Mouse (Mus musculus) adrenal gland, postnatal 14 days (tissue): ENCODE measurements at regions not wholly inside any gene's neighbourhood (a gene's known extent, or its start where the extent isn't known, plus 50 kb on each side); places are given as distances from the start of the nearest gene placed in this dataset.

Source experiments
- DNase-seq: peaks from one replicate; pipeline ENCODE4 v3.0.0; 2021; ENCODE audit warnings: mixed read lengths

DNA sequence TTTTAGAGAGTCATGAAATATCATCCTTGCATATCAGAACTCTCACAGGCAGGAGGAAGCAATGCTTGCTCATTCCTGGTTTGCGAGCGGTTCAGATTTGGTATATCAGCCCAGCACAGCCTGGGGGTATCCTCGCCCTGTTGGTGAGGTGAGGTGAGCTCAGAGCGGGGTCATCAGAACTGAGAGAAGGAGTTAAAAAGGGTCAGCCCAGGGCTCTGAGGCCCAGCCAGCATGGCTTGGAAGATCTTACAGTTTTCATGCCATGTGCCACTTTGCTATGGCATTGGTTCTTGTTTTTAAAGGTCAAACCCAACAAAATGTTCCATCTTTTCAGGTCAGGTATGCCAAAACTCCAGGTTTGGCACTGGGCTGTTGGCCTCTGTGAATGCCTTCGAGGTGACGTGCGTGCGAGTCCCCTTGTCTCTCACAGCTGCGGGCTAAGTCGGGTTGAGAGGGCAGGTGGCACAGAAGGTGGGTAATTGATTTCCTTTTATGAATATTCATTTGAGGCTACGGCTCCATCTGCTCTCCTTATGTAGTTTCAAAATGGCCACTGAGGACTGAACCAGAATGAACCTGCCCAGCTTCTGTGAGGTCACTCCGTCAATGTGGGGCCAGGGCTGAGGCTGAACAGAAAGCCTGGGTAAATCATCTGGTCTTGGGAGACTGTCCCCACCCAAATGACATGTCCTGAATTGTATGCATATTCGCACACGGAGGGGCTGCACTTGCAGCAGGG lies 86.3 kb downstream of the Hhipl2 start:
- DNase-seq = no peak

DNA sequence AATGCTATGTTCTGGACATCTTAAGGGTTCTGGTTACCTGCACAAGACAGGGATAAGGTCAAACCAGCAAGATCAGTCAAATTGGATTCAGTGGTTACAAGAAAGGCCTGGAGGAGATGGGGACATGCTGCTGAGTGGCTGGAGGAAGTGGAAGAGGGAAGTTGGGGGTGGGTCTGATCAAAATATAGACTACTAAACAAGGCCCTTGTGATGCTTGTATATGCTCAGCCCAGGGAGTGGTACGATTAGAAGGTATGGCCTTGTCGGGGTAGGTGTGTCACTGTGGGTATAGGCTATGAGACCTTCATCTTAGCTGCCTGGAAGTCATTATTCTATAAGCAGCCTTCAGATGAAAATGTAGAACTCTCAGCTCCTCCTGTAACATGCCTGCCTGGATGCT lies 89.9 kb downstream of the Hhipl2 start:
- DNase-seq = no peak

DNA sequence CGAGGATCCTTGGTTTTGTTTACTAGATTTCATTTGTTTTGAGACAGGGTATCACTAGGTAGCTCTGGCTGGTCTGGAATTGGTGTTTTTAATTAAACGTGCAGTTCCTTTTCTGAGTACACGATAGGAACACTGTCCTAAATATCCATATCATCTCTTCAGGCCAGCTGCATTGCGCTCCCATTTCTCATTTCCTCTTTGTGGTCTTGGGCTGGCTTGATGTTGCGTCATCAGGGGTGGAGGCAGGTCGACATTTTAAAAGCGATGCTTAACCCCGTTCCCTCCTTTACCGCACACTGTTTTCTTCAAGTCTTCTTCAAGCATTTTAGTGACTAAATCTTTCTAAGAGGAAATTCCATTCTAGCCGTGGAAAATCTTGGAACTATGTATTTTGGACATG lies 92.7 kb downstream of the Hhipl2 start:
- no peak for DNase-seq

DNA sequence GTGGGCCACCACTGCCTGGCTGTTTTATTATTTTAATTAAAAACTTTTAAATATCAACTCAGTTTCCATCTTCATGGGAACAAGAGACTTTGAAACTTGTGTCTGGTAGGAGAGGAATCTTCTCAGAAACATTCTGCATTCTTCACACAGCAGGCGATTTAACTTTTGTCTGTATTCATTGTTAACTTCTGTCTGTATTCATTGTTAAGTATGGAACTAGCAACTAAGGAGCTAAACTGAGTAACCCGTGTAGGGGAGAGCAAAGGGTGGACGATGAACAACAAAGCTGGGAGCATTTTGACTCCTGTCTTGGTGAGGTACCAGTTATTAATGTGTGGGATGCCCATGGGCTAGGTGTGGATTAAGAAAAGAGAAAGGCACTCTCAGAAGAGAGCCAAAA lies 95.9 kb downstream of the Hhipl2 start:
- no peak for DNase-seq

DNA sequence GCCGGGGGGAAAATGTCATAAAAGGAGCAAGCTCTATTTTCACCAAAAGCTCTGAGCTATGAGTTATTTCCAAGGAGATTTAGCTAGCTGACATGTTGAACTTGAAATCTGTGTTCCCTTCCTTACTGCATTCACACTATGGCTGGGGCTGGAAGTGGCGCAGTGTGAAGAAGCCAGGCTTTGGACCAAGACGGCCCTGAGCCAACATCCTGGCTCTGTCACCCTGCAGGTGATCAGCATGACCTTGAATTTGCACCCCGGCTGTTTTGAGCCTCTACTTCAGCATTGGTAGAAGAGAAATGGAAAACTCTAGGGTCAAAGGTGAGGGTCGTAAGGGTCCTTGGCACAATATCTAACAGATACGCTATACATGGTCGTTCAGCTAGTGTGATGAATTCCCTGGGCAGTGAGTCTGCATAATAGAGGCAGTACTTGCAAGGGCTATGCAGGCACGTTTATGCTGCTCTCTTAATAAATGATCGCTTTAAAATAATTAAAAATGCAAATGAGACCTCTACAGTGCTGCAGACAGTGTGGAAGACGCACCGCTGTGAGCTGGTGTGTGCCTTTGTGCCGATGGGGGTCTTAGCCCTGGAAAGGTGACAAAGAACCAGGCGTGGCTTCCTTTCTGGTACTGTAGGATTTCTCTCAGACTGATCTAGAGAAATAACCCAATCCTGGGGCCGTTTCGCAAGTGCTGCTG lies 96.4 kb downstream of the Hhipl2 start:
- DNase-seq = no peak

DNA sequence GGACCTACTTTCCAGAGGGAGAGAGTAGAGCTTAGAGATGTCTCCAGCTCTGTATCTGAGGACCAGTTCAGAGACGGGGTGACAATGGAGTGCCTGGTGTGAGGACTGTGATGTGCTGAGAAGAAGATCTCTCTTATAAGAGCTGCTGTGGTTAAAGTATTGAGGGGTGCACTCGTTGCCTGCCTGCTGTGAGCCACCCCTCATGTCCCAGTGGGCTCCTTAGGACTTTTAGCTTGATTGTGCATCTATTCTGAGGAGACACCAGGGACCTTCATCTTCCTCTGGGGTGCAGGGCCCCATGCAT lies 96.9 kb downstream of the Hhipl2 start:
- DNase-seq = no peak

DNA sequence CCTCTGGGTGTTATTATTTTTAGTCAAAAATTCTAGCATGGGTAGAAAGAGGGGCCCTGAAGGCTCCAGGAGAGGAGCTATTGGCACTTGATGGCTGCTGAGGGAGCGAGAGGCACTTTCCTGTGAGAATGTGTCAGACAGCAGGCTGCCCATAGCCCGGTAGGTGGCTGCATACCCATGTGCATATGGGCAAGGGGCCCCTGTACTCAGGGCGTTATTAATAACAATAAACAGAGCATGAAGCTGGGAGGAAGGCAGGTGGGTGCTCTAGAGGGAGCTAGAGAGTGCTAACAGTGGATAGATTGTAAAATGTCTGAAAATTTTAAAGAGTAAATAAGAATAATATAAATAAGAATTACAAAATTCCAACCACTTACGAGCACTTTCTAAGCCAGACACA lies 98.2 kb downstream of the Hhipl2 start:
- no peak for DNase-seq

DNA sequence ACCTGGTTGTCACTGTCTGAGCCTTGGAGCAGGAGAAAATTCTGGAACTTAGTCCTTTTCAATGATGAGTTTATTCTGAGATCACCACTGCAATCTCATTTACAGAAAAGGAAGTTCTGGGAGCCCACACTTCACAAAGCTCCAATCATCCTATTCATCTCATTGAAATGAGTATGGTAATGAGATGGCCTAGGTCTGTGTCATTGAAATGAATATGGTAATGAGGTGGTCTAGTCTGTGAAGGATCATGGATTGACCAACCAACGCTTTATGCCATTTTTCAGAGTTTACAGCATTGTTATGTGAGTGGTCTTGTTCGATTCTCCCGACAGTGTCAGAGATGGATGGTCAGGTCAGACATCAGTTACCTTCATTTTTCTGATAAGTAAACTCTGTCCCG lies 99.2 kb downstream of the Hhipl2 start:
- DNase-seq = no peak

DNA sequence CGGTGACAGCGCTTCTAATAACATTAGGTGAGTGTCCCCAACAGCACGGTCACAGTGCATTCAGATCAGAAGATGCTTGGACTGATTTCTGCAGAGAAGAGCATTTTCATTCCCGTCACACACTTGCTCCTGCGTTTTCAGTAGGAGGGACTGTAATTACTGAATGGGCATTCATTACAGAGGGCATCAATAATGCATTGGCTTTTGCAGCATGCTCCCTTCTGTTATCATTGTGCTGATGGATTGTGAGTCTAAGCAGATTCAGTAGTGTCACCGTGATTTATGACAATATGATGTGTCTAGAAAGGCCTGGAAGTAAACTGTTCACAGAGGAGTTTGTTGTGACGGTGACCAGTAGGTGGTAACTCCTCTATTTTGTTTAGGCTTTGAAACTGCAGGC lies 103.6 kb downstream of the Hhipl2 start:
- no peak for DNase-seq

DNA sequence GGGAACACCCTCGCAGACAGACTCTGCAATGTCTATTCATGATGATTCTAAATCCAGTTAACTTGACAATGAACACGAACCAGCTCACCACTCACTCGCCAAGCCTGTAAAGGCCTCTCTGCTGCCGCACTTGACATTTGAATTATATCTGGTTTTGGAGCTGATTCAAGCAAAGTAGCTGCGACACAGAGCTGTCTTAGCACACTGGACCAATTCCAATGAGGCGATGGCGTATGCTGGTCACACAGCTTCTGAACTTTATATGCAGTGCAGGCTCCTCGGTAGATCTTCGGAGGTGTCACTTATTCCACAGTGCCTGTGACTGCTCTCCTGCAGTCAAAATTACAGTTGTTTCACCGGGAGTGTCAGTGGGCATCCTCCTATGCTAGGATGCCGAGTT lies 115.4 kb downstream of the Hhipl2 start:
- DNase-seq = no peak

DNA sequence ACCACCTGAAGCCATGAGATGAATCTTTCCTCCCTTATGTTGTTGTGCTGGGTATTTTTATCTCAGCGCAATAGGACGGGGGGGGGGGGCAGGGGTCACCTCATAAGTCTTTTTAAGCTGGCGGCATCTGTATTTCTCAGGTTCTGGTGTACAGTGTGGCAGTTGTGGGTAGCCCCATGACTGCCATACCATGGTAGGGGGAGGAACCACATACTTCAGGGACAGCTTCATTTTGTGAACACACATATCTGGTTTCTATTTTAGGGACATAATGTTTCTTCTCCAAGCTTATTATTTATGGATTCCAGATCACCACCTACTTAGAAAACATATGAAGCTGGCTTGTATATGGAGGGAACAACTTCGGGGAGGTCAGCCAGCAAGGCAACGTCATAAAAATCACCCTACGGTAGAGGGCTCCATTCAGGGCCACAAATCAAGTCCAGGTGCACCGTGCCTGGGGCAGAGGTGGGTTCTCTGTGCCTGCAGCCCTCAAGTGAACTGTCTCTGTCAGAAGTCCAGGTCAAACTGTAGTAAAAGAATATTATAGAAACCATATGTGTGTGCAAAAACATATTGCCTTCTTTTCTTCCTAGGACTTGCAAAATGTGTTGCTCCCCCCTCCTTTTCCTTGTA lies 130.9 kb downstream of the Hhipl2 start:
- DNase-seq = no peak

DNA sequence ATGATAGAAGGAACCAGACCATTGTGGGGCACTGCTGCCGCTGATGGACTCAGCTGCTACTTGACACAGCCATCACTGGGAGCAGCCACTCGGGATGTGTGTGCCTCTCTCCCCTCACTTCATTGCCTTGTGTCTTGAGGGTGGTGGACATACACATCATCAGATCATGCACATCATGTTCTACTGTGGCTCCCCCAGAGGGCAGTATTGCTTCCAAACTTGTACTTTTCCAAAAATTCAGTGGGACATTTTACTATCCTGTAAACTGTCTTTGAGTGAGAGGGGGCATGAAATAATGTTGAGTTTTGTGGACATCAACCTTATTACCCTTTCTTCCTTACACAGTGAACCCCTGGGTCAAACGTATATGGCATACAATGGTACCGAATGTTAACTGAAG lies 134.6 kb downstream of the Hhipl2 start:
- no peak for DNase-seq

DNA sequence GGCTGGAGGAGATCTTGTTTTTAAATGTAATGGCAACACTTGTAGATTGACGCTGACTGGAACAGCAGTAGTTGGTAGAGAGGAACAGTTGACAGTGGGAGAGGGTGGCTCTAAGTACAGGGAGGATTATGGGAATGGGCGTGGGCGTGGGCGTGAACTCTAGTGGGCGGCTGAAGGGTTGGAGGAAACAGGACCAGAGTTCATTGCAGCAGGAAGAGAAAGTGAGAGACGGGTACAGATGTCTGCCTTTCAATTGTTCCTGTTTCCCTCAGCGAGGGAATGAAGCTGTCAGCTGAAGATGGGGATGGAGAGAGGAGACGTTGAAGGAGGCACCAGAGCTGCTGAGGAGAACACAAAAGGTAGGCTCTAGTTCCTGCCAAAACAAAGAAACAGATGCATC lies 135.2 kb downstream of the Hhipl2 start:
- DNase-seq = no peak

DNA sequence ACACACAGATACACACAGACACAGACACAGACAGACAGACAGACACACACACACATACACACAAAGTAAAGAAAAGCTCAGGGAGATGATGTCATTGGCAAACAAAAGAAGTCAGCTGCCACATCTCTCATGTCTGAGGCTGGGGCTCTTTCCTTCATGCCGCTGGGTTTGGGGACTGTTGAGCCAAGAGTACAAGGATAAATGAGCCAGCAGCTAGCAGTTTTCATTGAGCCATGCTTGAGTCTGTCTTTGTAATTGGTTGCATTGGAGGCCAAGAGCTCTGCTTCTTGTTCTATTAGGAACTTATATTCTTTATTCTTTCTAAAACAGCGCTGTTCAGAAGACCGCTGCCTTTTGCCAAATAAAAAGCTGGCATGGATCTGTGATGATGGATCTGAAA lies 144.8 kb downstream of the Hhipl2 start:
- no peak for DNase-seq

DNA sequence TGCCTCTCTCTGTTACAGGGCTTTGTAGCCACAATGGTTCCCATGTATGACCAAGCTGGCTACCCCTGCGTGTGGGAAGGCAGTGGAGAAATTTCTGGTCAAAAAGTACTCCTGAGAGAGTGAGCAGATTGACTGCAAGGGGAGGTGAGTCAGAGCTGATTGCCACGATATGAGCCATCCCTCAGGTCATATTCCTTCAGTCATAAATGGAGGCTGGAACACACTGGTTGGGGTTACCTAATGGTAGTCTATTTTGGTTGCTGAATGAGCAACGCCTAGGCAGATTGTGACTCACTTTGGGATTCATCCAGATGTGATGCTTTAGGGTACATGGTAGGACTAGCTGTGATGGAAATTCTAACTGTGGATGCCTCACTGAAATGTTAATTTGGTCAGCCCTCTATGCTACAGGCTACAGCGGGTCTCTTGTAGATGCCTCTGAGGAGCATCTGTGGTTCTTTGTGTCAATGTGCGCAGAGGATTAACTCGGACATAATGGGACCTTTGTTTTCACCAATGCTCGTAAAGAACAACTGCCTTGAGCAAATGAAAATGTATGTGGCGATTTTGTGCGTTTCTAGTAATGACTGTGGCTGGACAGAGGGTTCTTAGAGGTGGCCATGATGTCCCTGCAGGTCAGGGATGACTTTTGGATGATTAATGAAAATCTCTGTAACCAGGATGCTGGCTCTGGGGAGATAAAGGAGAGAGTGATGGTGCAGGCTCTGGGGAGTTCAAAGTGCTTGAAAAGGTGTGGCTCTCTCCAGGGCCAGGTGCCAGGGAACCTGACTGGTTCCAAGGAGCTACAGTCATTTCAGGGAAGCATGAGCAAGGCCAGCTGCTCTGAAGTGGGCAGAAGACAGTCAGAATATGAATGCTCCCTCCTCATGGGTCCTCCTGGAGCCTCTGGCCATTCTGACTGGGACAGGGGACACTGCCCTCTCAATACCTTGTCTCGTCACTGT lies 155.9 kb downstream of the Hhipl2 start:
- peak; percentile 16 for DNase-seq

DNA sequence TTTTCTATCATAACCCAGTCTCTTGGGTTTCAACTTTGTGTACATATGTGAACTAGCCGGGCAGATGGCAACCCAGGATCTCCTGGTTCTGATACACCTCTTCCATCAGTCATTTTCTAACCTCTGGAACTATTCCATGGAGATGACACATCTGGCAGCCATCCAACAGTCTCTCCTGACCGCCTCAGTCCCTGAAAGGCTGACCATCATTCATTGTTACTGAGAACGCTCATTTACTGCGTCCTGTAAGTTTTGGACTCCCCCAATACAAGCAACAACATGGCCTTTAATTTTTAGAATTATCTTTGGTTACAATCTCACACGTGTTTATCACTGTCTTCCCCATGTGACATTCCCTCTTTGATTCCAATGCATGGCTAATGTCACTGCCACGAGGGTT lies 166.8 kb downstream of the Hhipl2 start:
- peak; percentile 51 for DNase-seq

DNA sequence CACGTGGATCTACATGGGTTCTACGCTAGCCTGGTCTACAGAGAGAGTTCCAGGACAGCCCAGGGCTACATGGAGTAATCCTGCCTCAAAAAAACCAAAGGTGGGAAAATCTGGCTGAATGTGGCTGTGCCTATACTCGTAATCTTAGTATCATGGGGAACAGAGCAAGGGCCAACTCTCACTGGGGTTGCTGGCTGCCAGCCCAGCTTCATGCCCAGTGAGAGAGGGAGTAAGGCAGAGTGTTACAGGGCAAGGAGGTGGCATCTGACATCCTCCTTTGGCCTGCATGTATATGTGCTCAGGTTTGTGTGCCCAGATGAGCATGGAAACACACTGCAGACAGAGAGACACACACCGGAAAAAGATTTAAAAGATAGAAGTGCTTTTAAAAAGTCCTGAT lies 168.4 kb downstream of the Hhipl2 start:
- peak; percentile 10 for DNase-seq

DNA sequence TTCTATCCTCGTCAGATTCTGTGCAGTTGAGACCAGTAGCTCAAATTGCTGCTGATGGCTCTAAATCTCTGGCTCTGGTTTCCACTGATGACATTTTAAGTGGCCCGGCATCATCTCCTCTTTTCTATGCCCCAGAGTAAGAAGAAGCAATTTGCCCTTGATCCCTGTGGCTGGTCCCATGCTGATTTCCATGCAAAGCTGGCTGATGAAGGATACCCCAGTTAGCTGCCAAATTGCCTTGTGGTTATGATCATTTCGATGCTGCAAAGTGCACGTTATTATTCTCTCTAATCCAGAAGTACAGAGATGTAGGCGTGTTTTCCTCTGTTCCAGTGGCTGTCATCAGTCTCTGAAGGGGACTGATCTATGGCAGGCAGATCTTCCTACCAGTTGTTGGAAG lies 177.3 kb downstream of the Hhipl2 start:
- no peak for DNase-seq

DNA sequence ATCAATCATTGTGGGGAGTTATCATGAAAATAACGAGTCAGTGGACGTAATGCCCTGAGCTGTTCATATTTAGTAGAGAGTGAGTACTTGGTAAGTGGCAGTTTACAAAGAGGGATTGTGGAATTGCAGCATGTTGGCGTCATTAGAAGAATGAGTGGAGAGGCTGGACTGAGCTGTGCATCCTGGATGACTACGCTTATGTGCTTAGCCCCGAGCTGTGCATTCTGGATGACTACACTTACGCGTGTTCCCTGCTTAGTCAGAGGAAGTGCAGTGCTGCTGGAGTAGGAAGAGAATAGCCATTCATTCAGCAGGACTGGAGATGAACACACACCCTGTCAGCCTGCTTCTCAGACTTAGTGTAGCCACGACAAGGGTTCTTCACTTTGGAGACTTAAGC lies 182.5 kb downstream of the Hhipl2 start:
- DNase-seq = no peak

DNA sequence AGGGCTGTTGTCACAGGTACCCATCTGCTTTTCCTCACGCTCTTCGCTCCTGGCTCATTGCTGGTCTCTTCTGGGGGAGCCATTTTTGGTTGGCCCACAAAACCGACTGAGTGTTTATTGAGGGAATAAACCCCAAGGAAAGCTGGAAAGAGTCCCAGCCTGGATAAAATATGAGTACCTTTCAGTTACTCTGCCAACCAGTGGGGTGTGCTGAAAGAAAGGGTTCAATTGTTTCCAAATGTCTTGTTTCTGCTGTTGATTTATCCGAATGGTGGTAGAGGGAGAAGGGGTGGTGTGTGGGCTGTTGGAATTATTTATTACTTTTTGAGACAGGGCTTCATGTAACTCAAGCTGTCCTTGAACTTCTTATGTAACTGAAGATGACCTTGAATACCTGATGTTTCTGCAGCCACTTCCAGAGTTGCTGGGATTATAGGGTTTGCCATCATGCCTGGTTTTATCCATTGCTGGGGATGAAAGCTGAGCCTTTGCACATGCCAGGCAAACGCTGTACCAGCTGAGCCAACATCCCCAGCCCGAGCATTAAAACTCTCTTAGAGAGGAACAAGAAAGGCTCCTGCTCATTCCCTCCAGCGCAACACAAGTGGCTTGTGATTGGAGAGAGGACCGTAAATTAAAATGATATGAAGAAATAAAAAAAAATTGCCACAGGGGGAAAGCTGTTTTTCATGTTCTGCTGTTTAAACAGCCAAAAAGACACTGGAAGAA lies 194.1 kb downstream of the Hhipl2 start:
- no peak for DNase-seq

DNA sequence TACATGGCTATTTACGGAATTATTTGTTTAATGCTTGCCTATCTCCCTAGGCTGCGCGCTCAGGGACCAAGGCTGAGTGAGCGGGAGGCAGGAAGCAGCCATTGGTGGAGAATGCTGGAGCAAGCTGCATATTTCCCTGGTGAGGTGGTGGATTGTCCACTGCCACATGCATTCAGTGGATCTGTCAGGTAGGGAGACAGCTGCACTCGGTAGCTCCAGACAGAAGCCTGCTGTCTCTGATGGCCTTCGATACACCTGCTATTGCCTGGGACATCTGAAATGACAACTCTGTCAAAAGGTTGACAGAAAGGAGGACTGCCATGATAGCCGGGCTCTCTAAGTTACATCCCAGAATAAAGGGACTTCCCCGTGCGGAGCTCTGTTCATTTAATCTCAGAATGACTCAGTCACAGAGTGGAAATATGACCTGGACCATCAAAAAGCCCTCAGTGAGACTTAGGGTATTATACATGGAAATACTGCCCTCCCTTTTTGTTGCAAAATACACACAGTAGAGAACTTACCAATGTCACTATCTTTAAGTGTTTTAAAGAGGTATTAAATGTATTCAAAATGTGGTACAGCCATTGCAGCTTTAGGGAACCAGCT lies 201.5 kb downstream of the Hhipl2 start:
- DNase-seq = no peak

DNA sequence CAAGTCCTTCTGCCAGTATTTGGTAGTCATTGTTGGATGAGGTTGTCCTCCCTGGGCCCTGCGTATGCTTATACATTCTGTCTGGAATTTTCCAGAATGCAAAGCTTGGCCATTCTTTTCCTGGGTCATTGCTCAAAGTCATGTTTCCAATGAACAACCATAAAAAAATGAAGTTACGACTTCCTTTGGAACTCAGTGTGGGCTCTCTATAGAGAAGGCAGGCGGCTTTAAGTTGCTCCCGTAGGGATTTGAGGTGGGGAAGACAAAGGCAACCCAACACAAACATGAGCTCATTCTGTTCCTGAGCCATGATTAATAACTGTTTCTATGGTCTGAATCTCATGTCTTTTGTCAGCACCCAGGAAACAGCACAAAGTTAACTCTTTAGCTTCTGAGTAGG lies 204.3 kb downstream of the Hhipl2 start:
- DNase-seq = no peak
